Mouse (Mus musculus) E14TG2a.4 (cell line): ENCODE measurements around the gene Etl4.

Source experiments
- CTCF ChIP-seq: conservative IDR thresholded peaks from 2 replicates; pipeline ENCODE4 v1.5.1; 2014; ENCODE audit warnings: low read length
- NANOG ChIP-seq: IDR thresholded peaks from 2 replicates; pipeline ENCODE4 v1.6.1; 2014; ENCODE audit warnings: borderline replicate concordance, low read length, mixed read lengths
- POU5F1 ChIP-seq: IDR thresholded peaks from 2 replicates; pipeline ENCODE4 v1.6.1; 2014; ENCODE audit warnings: low read length, borderline replicate concordance

- TF ChIP-seq POU5F1 (no peak), CTCF (no peak), NANOG (no peak)
Measured at GRCm38 (mm10) chr2:20830882-20831281, 921.3 kb downstream of the Etl4 start.
